Mouse (Mus musculus): ENCODE measurements at regions not wholly inside any gene's neighbourhood (a gene's known extent, or its start where the extent isn't known, plus 50 kb on each side); places are given as distances from the start of the nearest gene placed in this dataset.

GRCm38 (mm10) chr1:168600461-168601160 lies 168.5 kb upstream of the Pbx1 start:
- Histone ChIP-seq H3K4me2 (ENCODE audit: low read depth, low read length) (no peak overlapping the region), H3K4me3 (ENCODE audit: low read depth, low read length) (no peak overlapping the region), H3K27ac (replicated peaks; ENCODE audit: low read depth, low read length) (no peak overlapping the region), H3K4me1 (ENCODE audit: control insufficient read depth, insufficient read depth, low read length) (no peaks in the 10 kb centered on the region), H3K27me3 (ENCODE audit: control insufficient read depth, insufficient read depth, low read length) (no peaks in the 10 kb centered on the region), H3K9ac (replicated peaks; ENCODE audit: low read length) (no peak overlapping the region), H3K9me3 (replicated peaks; ENCODE audit: control insufficient read depth, low read length) (no peaks in the 10 kb centered on the region), H3K36me3 (replicated peaks; ENCODE audit: control insufficient read depth, insufficient read depth, low read depth, low read length) (no peaks in the 10 kb centered on the region)
- DNase-seq (ENCODE audit: low spot score), result no peak
- 78% methylated on average over 6 of the region's 6 CpGs for WGBS
- ATAC-seq (replicated peaks; ENCODE audit: insufficient number of reproducible peaks, low FRiP score, low TSS enrichment, low read depth), result no peak

DNA sequence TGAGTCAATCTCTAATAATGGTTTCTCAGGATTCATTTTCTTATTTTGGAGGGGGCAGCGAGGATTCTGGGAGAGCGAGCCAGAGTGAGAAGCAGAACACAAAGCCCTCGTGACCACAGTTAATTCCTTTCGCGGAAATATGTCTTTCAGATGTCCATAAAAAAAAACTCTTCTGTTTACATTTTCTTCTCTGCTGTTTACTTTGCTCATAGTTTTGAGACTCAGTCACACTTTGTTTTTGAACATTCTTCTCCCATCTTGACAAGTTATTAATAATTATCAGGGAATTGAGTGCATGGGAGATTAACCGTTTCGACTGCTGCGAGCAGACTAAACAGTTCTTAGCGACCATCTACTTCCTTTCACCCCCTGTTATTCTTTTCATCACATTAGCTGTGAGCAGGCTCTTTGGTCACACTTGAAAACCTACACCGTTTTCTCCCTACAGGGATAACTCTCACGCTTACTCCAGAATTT lies 166.2 kb upstream of the Pbx1 start:
- no peak overlapping the region for H3K27ac ChIP-seq (replicated peaks; ENCODE audit: low read depth, low read length)
- H3K36me3 ChIP-seq (replicated peaks; ENCODE audit: control insufficient read depth, insufficient read depth, low read depth, low read length), result no peaks in the 10 kb centered on the region
- no peak for ATAC-seq (replicated peaks; ENCODE audit: insufficient number of reproducible peaks, low FRiP score, low TSS enrichment, low read depth)
- no peak overlapping the region for H3K9ac ChIP-seq (replicated peaks; ENCODE audit: low read length)
- no peak overlapping the region; the same call in 1 of the 2 replicates for H3K4me2 ChIP-seq (ENCODE audit: low read depth, low read length)
- no peaks in the 10 kb centered on the region for H3K27me3 ChIP-seq (ENCODE audit: control insufficient read depth, insufficient read depth, low read length)
- H3K9me3 ChIP-seq (replicated peaks; ENCODE audit: control insufficient read depth, low read length), result no peaks in the 10 kb centered on the region
- 18% methylated on average over 11 of the region's 11 CpGs for WGBS
- peak; percentile 61 for DNase-seq (ENCODE audit: low spot score)
- H3K4me1 ChIP-seq (ENCODE audit: control insufficient read depth, insufficient read depth, low read length), result no peaks in the 10 kb centered on the region
- no peak overlapping the region for H3K4me3 ChIP-seq (ENCODE audit: low read depth, low read length)

DNA sequence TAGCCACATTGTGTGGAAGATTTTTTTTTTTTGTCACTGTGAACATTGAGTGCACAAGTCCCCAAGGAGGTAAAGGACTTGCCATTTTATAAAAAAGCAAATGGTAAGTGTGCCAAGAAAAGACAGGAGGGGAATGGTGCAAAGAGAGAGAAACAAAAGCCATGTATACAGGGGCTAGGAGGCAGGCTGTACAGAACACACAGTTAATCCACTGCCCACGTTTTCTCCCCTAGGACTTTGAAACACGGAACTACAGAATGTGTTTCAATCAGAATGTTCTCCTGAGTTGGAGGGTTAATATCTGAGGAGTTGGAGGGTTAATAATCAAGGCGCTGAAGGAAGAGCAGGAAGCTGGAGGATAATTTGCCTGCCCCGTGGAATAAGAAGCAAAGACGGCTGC lies 165.4 kb upstream of the Pbx1 start:
- WGBS, result 21% methylated on average over 5 of the region's 5 CpGs
- no peak overlapping the region for H3K9ac ChIP-seq (replicated peaks; ENCODE audit: low read length)
- H3K4me2 ChIP-seq (ENCODE audit: low read depth, low read length), result no peak overlapping the region
- H3K27ac ChIP-seq (replicated peaks; ENCODE audit: low read depth, low read length), result no peak overlapping the region
- ATAC-seq (replicated peaks; ENCODE audit: insufficient number of reproducible peaks, low FRiP score, low TSS enrichment, low read depth) (no peak), DNase-seq (ENCODE audit: low spot score) (no peak)
- no peaks in the 10 kb centered on the region for H3K36me3 ChIP-seq (replicated peaks; ENCODE audit: control insufficient read depth, insufficient read depth, low read depth, low read length)
- H3K4me3 ChIP-seq (ENCODE audit: low read depth, low read length), result no peak overlapping the region
- no peaks in the 10 kb centered on the region for H3K4me1 ChIP-seq (ENCODE audit: control insufficient read depth, insufficient read depth, low read length)
- H3K9me3 ChIP-seq (replicated peaks; ENCODE audit: control insufficient read depth, low read length), result no peaks in the 10 kb centered on the region
- H3K27me3 ChIP-seq (ENCODE audit: control insufficient read depth, insufficient read depth, low read length), result no peaks in the 10 kb centered on the region

- Histone ChIP-seq H3K36me3 (replicated peaks; ENCODE audit: control insufficient read depth, insufficient read depth, low read depth, low read length) (no peaks in the 10 kb centered on the region), H3K27ac (replicated peaks; ENCODE audit: low read depth, low read length) (no peak overlapping the region), H3K4me3 (ENCODE audit: low read depth, low read length) (no peak overlapping the region), H3K9ac (replicated peaks; ENCODE audit: low read length) (no peak overlapping the region), H3K4me1 (ENCODE audit: control insufficient read depth, insufficient read depth, low read length) (no peaks in the 10 kb centered on the region), H3K4me2 (ENCODE audit: low read depth, low read length) (no peak overlapping the region), H3K9me3 (replicated peaks; ENCODE audit: control insufficient read depth, low read length) (no peaks in the 10 kb centered on the region), H3K27me3 (ENCODE audit: control insufficient read depth, insufficient read depth, low read length) (no peaks in the 10 kb centered on the region)
- 83% methylated on average over 3 of the region's 3 CpGs for WGBS
- DNase-seq (ENCODE audit: low spot score), result no peak
- no peak for ATAC-seq (replicated peaks; ENCODE audit: insufficient number of reproducible peaks, low FRiP score, low TSS enrichment, low read depth)
Observed at GRCm38 (mm10) chr1:168584137-168584536, 152.1 kb upstream of the Pbx1 start.

DNA sequence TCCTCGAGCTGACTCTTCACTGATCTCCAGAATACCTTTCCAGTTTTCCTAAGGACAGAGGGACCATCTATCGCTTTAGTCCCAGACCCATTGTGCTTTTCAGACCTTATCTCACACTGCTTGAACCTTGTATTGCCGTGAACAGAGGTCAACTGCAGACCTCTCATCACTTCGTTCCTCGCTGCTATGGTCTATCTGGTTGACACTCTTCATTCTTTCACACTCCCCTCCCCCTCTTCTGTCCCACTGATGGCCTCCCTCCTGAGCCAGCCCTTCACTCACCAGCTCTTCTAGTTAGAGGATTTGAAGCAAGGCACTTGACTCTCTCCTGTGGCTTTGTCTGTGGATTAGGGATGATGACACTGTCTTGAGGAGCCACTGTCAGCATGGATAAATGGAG lies 150.4 kb upstream of the Pbx1 start:
- no peaks in the 10 kb centered on the region for H3K4me1 ChIP-seq (ENCODE audit: control insufficient read depth, insufficient read depth, low read length)
- H3K9me3 ChIP-seq (replicated peaks; ENCODE audit: control insufficient read depth, low read length), result no peaks in the 10 kb centered on the region
- no peak for DNase-seq (ENCODE audit: low spot score)
- H3K4me2 ChIP-seq (ENCODE audit: low read depth, low read length), result no peak overlapping the region
- no peak overlapping the region for H3K4me3 ChIP-seq (ENCODE audit: low read depth, low read length)
- H3K36me3 ChIP-seq (replicated peaks; ENCODE audit: control insufficient read depth, insufficient read depth, low read depth, low read length), result no peaks in the 10 kb centered on the region
- WGBS, result 77% methylated on average over 5 of the region's 5 CpGs
- H3K27ac ChIP-seq (replicated peaks; ENCODE audit: low read depth, low read length), result no peak overlapping the region
- H3K9ac ChIP-seq (replicated peaks; ENCODE audit: low read length), result no peak overlapping the region
- no peak for ATAC-seq (replicated peaks; ENCODE audit: insufficient number of reproducible peaks, low FRiP score, low TSS enrichment, low read depth)
- no peaks in the 10 kb centered on the region for H3K27me3 ChIP-seq (ENCODE audit: control insufficient read depth, insufficient read depth, low read length)

GRCm38 (mm10) chr1:168569930-168570515 lies 138.0 kb upstream of the Pbx1 start:
- Histone ChIP-seq H3K27ac (replicated peaks; ENCODE audit: low read depth, low read length) (no peak overlapping the region), H3K36me3 (replicated peaks; ENCODE audit: control insufficient read depth, insufficient read depth, low read depth, low read length) (no peaks in the 10 kb centered on the region), H3K9me3 (replicated peaks; ENCODE audit: control insufficient read depth, low read length) (no peaks in the 10 kb centered on the region), H3K9ac (replicated peaks; ENCODE audit: low read length) (no peak overlapping the region), H3K4me1 (ENCODE audit: control insufficient read depth, insufficient read depth, low read length) (no peaks in the 10 kb centered on the region), H3K27me3 (ENCODE audit: control insufficient read depth, insufficient read depth, low read length) (no peaks in the 10 kb centered on the region), H3K4me3 (ENCODE audit: low read depth, low read length) (no peak overlapping the region), H3K4me2 (ENCODE audit: low read depth, low read length) (no peak overlapping the region)
- ATAC-seq (replicated peaks; ENCODE audit: insufficient number of reproducible peaks, low FRiP score, low TSS enrichment, low read depth), result no peak
- 64% methylated on average over 5 of the region's 5 CpGs for WGBS
- no peak for DNase-seq (ENCODE audit: low spot score)

- H3K27ac ChIP-seq (replicated peaks; ENCODE audit: low read depth, low read length), result no peak overlapping the region
- H3K4me1 ChIP-seq (ENCODE audit: control insufficient read depth, insufficient read depth, low read length), result no peaks in the 10 kb centered on the region
- 69% methylated on average over 3 of the region's 3 CpGs for WGBS
- no peak overlapping the region for H3K9ac ChIP-seq (replicated peaks; ENCODE audit: low read length)
- DNase-seq (ENCODE audit: low spot score) (no peak), ATAC-seq (replicated peaks; ENCODE audit: insufficient number of reproducible peaks, low FRiP score, low TSS enrichment, low read depth) (no peak)
- no peak overlapping the region for H3K4me2 ChIP-seq (ENCODE audit: low read depth, low read length)
- no peaks in the 10 kb centered on the region for H3K9me3 ChIP-seq (replicated peaks; ENCODE audit: control insufficient read depth, low read length)
- H3K4me3 ChIP-seq (ENCODE audit: low read depth, low read length), result no peak overlapping the region
- no peaks in the 10 kb centered on the region for H3K36me3 ChIP-seq (replicated peaks; ENCODE audit: control insufficient read depth, insufficient read depth, low read depth, low read length)
- no peaks in the 10 kb centered on the region for H3K27me3 ChIP-seq (ENCODE audit: control insufficient read depth, insufficient read depth, low read length)
Observed at GRCm38 (mm10) chr1:168552394-168552793, 120.3 kb upstream of the Pbx1 start.

- Histone ChIP-seq H3K9ac (replicated peaks; ENCODE audit: low read length) (no peak overlapping the region), H3K27ac (replicated peaks; ENCODE audit: low read depth, low read length) (no peak overlapping the region), H3K9me3 (replicated peaks; ENCODE audit: control insufficient read depth, low read length) (no peaks in the 10 kb centered on the region), H3K4me1 (ENCODE audit: control insufficient read depth, insufficient read depth, low read length) (no peaks in the 10 kb centered on the region), H3K36me3 (replicated peaks; ENCODE audit: control insufficient read depth, insufficient read depth, low read depth, low read length) (no peaks in the 10 kb centered on the region), H3K4me2 (ENCODE audit: low read depth, low read length) (no peak overlapping the region), H3K4me3 (ENCODE audit: low read depth, low read length) (no peak overlapping the region), H3K27me3 (ENCODE audit: control insufficient read depth, insufficient read depth, low read length) (no peaks in the 10 kb centered on the region)
- DNase-seq (ENCODE audit: low spot score) (no peak), ATAC-seq (replicated peaks; ENCODE audit: insufficient number of reproducible peaks, low FRiP score, low TSS enrichment, low read depth) (no peak)
- WGBS, result 50% methylated on average over 7 of the region's 7 CpGs
Observed at GRCm38 (mm10) chr1:168549807-168550435, 117.9 kb upstream of the Pbx1 start.
